Mouse (Mus musculus): ENCODE results near the gene Borcs6. TPM values are rescaled to one million over a fixed set of nuclear protein-coding genes. Genes with fewer than 3 reads are reported as not detected.
A peak's percentile ranks its signal among the peaks of the same experiment; 100 is the strongest.
"Not testable (repeated sequence)": the region's sequence is repeated elsewhere in the genome, so short reads cannot be mapped to it uniquely, and the experiment has no call there.

Gene Borcs6
- 10 to 100 TPM; 22.4 to 26.2 (median 23.7) TPM for total RNA-seq (2022)

DNA sequence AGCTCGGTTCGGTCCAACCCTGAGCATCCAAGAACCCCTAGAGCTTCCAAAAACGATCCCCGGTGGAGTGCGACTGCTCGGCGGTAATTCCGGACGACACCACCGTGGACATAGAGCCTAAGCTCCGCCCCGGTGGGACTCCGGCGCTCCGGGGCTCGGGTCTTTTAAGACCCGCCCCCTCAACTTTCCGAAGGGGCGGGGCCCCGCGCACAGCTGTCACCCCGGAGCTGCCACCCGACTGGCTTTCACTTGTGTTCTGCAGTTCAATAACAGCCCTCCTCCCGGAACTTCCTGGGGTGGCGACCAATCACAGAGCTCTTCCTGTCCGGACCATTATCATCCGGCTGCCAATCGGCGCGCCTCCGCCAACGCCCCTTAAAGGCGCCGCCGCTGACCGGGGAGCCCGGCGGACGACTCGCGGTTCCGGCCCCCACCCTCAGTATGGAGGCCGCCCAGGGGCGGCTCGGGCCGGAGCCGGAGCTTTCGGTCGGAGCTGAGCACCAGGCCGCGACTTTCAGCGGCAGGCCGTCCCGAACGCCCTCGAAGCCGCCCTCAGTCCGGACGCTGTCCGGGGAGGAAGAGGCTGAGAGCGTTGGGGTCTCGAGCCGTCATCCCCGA lies at the start of gene Borcs6:
Gene Borcs6, plus strand, starts transcription at position 361 of the 618 bp plus-strand sequence.
- peak; percentile 94 to 97 for DNase-seq (ENCODE audit: low spot score in 2 of 2)

DNA sequence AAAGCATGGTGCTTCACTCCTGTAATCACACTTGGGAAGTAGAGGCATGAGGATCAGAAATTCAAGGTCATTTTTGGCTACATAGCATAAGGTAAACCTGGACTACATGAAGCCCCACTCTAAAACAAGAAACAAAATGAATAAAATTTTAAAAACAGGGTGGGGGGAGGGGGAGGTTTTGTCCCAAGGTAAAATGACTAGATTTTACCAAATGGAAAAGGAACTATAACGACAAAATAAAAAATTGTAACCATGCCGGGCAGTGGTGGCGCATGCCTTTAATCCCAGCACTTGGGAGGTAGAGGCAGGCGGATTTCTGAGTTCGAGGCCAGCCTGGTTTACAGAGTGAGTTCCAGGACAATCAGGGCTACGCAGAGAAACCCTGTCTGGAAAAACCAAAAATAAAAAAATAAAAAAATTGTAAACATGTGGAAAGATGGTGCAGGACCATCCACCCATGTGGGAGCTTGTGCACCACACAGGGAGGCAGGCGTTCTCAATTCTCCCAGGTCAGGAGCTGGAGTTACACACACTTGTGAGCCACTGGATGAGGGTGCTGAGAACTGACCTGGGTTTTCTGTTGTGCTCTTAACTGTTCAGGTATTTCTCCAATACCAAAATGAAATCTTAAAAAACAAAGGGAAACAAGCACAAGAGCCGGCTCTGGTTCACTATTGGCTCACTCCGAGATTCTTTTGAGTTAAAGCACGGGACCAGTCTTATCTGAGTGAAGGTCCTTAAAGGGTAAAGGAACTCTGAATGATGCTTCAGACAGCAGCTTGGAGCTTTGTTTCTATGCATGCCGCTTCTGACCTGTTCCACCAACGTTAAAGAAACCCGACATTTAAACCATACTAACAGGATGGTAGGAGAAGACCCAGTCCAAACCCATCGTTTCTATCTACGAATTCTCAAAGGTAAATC lies 48.9 kb upstream of the Borcs6 start:
- no peak for DNase-seq (ENCODE audit: low spot score in 2 of 2)

DNA sequence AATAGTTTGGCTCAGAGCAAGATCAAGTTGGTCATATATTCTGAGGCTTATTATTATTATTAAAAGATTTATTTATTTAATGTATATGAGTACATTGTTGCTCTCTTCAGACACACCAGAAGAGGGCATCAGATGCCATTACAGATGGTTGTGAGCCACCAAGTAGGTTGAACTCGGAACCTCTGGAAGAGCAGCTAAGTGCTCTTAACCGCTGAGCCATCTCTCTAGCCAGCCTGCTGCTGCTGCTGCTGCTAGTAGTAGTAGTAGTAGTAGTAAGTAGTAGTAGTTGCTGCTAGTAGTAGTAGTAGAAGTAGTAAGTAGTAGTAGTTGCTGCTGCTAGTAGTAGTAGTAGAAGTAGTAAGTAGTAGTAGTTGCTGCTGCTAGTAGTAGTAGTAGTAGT lies 48.1 kb upstream of the Borcs6 start:
- DNase-seq (ENCODE audit: low spot score in 2 of 2), result not testable (repeated sequence)

DNA sequence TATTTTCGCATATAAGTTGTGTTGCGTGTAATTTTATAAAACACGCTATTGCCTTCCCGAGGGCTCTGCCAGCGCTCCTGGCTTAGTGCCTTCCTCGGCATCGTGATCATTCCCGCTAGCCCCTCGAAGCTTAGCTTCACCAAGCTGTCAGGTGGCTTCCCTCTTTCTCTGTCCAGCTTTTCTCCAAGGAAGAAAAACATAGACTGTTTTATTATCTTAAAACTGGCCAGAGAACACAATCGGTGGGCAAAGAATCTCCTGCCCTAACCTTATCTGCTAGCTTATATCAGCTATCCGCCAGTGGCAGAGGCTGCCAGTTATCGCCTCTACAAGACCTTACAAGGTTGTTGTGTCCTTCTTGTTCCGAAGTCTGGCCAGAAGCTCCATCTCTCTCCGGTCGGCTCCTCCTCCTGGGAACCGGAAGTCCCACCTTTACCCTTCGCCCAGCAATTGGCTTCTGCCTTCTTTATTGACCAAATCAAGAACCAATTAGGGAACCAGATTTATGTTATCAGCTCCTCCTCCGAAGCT lies 47.4 kb upstream of the Borcs6 start:
- DNase-seq (ENCODE audit: low spot score in 2 of 2), result peak; percentile 77 to 84

DNA sequence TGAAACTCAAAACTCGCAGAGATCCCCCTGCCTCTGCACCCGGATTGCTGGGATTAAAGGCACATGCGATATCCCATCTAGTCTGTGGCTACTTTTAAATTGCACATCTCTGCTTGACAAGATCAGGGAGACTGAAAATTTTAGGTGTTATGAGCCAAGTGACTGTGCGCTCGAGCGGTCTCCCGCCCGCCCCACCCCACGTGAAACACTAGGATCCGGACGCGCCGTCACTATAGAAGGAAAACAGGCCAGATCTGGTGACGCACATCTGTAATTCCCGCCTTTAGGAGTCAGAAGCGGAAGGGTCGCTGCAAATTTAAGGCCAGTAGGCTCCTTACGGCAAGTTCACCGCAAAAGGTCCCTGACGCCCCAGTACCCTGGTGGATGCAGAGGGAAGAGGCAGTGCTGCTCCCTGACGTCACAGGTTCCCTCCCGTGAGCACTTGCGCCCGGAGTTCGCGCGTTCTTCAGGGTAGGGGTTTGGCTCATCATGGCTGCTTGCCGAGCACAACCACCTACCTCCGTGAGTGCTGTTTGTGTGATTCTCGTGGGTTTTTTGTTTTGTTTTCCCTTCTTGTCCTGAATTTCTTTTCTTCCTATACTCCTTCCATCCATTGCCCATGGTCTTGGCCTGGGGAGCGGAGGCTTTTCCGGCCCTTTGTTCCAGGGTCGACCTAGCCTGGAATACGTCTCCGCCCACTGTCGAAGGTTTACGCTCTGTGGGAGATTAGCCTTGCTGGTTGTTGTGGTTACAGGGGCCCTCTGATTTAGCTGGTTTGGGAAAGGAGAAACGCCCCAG lies 43.7 kb upstream of the Borcs6 start, which contains the start of gene Ctc1:
Gene Ctc1, plus strand, starts transcription at position 268 of the 798 bp plus-strand sequence.
- peak; percentile 72 to 81 for DNase-seq (ENCODE audit: low spot score in 2 of 2)

DNA sequence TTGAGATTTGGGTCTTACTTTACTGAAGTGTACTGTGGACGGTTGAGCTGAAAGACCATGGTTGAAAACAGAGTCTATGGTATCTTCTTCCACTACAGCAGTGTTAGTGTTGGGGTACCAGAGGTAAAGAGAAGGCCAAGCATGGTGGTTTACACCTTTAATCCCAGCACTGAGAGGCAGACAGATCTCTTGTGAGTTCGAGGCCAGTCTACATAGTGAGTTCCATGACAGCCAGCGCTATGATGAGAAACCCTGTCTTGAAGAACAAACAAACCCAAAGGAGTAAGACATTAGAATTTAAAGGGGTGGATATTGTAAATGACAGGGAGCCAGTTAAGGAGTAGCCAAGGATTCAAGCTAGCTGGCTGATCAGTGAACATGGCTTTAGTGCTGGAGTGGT lies 42.8 kb upstream of the Borcs6 start:
- no peak for DNase-seq (ENCODE audit: low spot score in 2 of 2)

DNA sequence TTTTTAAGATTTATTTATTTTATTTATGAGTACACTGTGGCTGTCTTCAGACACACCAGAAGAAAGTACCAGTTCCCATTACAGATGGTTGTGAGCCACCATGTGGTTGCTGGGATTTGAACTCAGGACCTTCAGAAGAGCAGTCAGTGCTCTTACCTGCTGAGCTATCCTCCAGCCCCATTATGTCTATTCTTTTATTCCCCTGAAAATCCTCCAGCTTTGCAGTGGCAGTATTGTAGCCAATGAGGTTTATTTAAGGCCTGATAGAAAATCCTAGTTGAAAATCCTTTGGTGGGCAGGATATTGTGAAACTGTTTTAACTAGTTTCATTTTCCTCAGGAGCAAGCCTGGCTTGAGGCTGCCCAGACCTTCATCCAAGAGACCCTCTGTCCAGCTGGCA lies 38.8 kb upstream of the Borcs6 start:
- DNase-seq (ENCODE audit: low spot score in 2 of 2), result no peak

DNA sequence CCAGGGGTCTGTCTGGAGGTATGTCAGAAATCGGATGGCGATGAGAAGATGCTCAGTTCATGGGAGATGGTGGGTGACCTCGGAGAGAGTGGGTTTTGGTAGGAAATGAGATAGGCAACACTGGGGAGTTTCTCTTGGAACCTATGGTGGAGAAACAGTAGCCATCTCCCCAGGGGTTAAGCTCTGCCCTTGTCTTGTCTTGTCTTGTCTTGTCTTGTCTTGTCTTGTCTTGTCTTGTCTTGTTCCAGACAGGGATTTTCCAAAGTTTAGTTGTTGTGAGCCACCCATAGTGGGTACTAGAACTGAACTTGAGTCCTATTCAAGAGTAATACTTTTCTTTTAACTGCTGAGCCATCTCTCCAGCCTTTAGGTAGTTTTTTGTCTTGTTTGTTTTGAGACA lies 33.0 kb upstream of the Borcs6 start:
- no peak for DNase-seq (ENCODE audit: low spot score in 2 of 2)

DNA sequence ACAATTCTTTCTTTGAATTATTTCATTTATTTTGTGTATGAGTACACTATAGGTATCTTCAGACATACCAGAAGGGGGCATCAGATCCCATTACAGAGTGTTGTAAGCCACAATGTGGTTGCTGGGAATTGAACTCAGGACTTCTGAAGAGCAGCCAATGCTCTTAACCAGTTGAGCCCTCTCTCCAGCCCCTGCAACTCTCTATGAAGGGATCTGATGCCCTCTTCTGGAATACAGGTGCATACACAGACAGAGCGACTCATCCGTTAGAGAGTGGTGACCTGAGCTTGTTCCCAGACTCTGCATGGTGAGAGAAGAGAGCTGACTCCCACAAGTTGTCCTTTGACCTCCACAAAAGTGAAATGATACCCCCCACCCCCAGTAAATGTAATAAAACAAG lies 30.7 kb upstream of the Borcs6 start:
- no peak for DNase-seq (ENCODE audit: low spot score in 2 of 2)

DNA sequence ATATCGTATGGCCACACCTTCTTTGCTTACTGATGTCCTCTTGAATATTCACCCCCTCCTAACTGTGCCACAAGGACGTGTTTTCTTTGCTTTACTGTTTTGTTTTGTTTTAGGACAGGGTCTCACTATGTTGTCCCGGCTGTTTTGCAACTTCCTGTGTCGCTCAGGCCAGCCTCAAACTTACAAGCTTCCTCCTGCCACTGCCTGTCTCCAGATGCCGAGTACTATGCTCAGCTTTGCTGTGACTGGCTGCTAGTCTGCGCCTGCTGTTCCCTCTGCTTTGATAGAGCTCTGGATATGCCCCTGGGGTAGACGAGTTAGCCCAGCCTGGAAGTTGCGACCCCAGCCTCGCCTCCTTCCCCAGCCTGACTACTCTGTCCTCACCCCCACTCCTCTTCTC lies 26.0 kb upstream of the Borcs6 start:
- DNase-seq (ENCODE audit: low spot score in 2 of 2), result no peak

DNA sequence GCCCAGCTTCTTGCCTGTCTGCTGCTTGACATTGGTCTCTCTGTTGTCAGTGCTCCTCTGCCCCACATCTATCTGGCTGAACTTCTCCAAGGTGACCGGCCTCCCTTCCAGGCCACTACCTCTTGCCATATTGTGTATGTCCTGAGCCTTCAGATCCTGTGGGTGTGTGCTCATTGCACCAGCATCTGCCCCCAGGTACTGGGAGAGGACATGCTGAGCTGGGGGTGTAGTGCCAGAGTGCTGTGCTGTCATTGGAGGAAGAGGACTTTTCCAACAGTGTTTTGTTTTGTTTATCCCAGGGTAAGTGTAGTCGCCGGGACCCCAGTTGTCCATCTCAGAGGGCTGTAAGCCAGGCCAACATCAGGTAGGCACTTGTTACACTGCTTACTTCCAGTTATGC lies 24.9 kb upstream of the Borcs6 start:
- no peak for DNase-seq (ENCODE audit: low spot score in 2 of 2)

DNA sequence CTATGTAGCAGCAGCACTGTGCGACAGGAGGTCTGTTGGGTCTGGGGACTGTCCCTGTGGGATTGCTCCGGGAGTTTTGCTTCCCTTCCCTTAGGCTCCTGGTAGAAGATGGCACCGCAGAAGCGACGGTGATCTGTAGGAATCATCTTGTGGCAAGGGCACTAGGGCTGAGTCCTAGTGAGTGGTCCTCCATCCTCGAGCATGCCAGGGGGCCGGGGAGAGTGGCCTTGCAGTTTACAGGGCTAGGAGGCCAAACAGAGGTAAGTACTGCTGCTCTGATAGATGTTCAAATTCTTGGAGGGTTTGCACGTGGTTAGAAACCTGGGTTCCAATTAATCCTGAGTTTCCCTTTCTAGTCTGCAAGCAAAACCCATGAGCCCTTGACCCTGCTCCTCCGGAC lies 24.1 kb upstream of the Borcs6 start:
- DNase-seq (ENCODE audit: low spot score in 2 of 2), result no peak

DNA sequence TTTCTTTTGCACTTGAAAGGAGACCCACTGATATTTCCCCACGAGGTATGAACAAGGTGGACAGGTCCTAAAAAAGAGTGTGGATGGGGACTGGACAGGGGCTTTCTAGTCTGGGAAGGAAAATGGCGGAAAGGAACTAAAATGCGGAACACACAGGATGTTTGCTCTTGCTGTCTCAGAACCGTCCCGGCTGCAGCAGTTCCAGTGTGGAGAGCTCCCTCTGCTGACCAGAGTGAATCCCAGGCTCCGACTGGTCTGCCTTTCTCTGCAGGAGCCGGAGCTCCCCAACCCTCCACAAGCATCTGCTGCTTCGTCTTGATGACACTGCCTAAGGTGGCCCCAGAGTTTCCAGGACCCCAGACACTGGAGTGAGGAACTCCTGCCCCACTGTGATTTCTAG lies 23.7 kb upstream of the Borcs6 start:
- peak; percentile 76 to 81 for DNase-seq (ENCODE audit: low spot score in 2 of 2)

DNA sequence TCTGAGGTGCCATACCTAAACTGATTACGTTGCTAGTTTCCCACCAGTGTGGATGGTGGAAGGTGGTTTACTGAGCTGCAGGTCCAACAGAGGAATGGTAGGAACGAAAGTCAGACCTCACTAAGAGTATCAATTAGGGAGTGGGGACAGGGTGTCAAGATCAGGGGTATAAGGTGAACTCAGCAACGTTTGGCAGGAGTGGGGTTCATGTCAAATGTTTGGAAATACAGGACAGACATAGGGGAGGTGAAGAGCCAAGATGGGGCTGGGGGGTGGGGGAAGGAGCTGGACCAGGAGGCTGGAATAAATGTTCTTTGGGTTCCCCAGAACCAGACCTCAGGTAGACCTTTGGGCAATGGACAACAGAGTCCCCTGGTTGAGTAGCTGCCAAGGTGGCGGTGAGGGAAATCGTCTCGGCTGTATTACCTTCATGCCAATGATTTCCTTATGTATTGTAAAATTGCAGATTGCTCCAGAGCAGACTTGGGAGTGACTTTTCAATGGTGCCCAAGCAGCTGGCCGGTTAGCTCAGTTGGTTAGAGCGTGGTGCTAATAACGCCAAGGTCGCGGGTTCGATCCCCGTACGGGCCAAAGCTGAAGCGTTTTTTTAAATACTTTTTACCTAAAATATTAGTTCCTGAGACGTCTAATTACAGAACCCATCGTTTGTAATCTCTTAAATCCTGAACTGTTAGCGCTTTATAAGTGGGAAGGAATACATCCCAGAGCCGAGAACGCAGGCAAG lies 22.9 kb upstream of the Borcs6 start:
- DNase-seq (ENCODE audit: low spot score in 2 of 2), result peak; percentile 74 to 78

DNA sequence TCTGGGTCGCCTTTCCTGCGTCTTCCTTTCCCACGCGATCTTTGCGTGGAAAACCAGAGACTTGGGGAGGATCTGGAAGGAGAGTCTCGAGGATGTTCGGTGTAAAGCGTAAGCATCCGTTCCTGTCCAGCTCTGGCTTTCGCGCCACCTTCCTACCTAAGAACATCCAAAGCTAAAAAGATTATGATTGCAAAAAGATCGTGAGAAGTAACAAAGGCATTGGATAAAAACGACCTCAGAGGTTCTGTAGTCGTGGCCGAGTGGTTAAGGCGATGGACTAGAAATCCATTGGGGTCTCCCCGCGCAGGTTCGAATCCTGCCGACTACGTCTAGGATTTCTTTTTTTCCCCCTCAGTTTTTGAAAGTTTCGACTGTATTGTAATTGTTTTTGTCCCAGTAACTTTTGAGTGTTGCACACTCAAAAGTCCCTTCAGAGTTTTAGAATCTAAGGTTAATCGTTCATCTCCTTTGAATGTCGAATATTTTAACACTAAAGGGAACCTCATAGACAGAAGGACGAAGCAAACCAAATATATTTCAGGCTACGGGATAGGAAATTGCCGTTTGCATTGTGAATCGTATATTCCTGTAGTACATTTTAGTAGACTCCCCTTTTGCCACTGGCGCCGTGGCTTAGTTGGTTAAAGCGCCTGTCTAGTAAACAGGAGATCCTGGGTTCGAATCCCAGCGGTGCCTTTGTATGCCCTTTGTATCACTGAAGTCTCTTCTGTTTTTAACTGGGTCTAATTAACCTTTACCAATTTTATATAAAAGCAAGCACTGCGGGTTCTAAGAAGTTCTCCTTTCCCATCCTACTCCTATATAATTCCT lies 22.1 kb upstream of the Borcs6 start:
- peak; percentile 53 to 62 for DNase-seq (ENCODE audit: low spot score in 2 of 2)

DNA sequence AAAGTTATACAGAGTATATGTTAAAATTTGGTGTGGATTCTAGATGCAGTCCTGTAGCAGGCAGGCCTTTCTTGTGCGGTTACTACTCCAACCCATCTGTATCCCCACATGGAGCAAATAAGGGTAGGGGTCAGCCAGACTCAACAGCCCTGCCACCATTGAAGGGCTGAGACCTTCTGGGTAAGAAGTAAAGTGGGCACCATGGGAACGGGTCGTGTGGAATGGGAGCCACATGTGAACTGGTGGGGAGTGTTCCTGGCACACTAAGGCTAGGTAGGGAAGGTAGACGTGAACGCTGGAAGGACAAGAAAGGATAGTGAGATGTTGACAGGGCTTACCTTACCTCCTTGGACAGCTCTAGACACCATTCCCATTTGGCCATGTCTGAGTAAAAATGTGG lies 21.3 kb upstream of the Borcs6 start:
- no peak for DNase-seq (ENCODE audit: low spot score in 2 of 2)

DNA sequence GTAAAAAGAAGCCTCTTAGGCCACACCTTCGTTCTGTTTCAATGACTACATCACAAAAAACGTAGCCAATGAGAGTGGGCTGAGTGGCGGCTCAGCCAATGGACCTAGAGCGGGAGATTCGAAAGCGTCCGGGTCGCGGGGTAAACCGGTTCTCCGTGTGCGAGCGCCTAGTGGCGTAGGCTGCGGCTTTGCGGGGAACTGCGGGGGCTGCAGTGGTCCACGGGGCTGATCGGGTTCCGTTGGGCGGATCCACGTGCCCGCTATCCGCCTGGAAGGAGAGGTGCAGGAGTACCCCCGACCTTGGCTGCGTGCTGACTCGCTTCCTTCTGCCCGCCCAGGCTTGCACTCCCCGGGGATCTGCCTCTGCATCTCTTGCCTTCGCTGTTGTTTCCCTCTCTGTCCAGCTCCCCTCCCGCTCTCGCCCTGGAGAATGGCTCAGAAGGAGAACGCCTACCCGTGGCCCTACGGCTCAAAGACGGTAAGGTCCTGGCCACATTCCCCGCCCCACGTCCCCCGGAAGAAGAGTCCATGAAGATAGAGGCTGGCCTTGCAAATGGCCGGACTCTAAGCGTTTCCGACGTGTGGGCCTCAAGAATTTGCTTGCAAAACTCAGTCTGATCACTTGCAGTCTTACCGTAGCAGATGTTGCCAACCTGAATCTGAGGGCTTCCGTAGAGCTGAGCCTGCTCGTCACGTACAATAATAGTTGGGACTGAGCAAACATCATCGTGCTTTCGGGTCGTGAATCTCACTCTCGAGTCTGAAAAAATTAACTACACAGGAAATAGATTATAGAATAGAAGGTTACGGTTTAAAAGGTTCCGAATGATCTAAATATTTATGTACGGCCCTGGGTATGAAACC lies 13.8 kb upstream of the Borcs6 start, which contains the start of gene Aurkb:
Gene Aurkb, plus strand, starts transcription at position 117 of the 864 bp plus-strand sequence.
- peak in 1 of 2 experiments; percentile 47 for DNase-seq (ENCODE audit: low spot score in 2 of 2)

DNA sequence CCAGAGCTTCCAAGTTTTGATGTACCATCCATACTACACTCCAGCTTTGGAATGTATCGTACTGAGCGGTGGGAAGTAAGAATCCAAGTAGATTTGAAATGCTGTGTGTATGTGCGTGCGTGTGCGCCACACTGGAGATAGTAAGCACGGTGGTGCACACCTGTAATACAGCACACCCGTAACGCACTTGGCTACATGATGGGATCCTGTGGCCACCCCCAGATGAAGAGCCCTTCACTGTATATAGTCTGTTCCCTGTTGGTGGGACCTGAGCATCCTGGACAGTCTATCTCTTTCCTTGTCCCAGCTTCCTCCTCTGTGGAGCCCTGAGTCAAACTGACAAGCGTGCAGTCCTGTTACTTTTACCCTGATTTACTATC lies 13.1 kb upstream of the Borcs6 start:
- no peak for DNase-seq (ENCODE audit: low spot score in 2 of 2)

DNA sequence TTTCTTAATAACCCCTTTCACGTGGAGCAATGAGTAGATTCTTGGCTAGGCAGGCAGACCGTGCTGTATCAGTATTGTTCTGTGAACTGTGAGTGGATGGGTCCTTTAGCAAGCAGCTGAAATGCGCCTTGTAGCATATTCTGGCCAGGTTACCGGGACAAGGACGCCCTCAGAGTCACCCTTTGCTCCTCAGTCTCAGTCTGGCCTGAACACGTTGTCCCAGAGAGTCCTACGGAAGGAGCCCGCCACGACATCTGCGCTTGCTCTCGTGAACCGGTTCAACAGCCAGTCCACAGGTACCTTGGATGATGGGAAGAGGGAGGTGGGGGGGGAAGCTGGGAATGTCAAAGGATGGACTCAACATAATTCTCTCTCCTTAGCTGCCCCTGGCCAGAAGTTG lies 11.9 kb upstream of the Borcs6 start:
- no peak for DNase-seq (ENCODE audit: low spot score in 2 of 2)
